Mouse (Mus musculus) telencephalon, adult 2 months (tissue): ENCODE data around the gene Doc2a.

Experiments
- DNase-seq: peaks from one replicate; pipeline ENCODE4 v3.0.0-alpha.2; 2011; ENCODE audit warnings: low read depth, low spot score

The Doc2a gene

GRCm38 (mm10) chr7:126847116-126847420 lies at the start of gene Doc2a:
TSS of gene Doc2a (plus strand) at chr7:126847416.
- DNase-seq = no peak

- no peak for DNase-seq
These were observed 48.8 kb upstream of the Doc2a start for GRCm38 (mm10) chr7:126798127-126799049.

GRCm38 (mm10) chr7:126799050-126799467 lies 48.2 kb upstream of the Doc2a start:
- peak; percentile 98 for DNase-seq

- DNase-seq = no peak
These were observed 47.5 kb upstream of the Doc2a start for GRCm38 (mm10) chr7:126799468-126800268.

- peak; percentile 66 for DNase-seq
These were observed 46.8 kb upstream of the Doc2a start for GRCm38 (mm10) chr7:126800269-126801056.

GRCm38 (mm10) chr7:126801057-126801422 lies 46.2 kb upstream of the Doc2a start:
- no peak for DNase-seq

DNA sequence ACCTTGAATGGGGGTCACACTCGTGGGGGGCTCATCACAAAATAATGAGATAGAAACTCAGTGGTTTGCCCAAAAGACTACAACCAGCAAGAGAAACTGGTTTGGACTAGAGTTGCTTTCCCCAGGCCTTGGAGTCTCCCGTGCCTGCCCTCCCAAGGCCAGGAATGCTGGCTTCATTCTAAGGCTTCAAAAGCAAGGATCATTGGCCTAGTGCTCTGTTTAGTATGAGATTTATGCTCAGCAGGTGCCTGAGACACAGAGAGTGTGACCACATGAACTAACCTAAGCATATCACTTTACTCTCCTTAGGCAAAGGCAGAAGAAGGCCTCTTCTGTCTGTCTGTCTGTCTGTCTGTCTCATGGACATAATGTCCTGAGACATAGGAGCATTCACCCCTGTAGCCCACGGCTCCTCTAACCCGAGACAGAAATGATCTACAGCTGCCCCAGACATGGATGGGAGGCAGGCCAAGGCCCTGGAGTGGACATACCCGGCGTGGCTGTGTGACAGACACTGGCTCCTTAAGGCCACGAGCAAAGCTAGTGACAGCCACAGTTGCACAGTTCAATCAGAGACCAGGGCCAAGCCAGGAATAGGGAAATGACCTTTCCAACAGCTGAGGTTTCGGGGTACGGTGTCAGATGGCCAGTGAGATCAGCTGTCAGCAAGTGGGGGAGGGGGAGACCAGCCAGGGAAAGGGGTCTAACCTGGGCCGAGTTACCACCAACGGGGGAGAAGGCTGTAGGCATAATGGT lies 44.9 kb upstream of the Doc2a start:
- DNase-seq = no peak

DNA sequence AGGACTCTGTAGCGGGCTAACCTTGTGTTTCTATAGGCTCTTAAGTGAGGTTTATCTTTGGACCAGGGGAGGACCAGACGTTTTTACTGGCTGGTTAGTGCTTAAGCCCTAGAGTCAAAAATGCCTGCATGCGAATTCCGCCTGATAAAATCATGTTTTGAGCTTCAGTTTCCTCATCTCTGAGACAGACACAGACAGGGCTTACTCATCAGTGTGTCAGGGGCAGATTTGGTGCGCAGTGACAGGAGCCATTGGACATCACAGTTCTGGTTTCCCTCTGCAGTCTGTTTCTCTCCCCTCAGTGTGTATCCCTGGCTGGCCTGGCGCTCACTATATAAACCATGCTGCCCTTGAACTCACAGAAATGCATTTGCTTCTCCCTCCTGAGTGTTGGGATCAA lies 44.0 kb upstream of the Doc2a start:
- DNase-seq = no peak

GRCm38 (mm10) chr7:126803751-126804150 lies 43.5 kb upstream of the Doc2a start:
- DNase-seq = no peak

DNA sequence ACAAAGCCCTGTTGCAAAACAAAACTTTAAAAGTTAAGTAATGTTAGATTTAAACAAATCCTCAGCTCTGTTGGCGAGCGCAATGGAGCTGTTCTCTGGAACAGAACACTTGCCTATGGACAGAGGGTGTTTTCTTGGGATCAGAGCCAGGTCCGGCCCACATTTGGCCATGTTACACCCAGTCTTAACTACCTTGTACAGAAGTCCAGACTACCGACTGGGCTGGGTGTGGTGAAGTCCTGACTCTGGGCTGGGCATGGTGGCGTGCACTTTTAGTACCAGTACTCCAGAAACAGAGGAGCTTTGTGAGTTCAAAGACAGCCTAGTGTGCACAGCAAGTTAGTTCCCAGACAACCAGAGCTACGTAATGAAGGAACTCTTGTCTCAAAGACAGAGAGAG lies 40.3 kb upstream of the Doc2a start:
- DNase-seq = no peak

- DNase-seq = no peak
These were observed 39.8 kb upstream of the Doc2a start for GRCm38 (mm10) chr7:126807405-126807804.

DNA sequence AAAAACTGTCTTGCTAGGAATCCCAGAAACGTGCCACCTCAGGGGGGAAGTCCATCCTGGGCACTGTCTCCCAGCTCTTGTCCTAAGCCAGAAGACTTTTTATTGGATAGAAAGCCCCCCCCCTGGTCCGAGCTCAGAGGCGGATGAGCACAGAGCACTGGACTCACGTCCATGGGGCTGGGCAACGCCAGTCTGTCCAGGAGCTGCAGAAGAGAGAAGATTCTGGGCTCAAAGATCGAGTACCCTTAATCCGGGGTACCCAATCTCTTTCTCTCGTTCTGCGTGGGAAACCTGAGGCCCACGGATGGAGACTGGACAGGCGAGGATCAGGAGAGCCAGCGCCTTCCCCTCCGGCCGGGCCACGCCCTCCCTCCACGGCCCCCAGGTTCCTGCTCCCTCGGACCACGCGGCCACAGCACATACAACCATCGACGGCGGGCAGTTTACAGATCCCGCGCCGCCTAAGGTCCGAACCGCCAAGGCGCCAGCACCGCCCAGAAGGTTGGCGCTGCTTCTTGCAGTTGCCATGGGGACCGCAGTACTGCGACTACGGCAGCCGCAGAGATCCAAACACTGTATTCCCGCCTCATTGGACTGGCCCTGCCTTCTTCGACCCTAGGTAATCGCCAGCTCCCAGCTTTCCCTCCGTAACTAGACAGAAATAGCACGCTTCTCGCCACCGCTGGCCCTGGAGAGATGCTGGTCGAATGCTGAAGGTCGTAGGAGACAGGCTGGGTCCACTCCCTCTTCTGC lies 38.3 kb upstream of the Doc2a start:
- peak; percentile 89 for DNase-seq

GRCm38 (mm10) chr7:126809723-126810369 lies 37.4 kb upstream of the Doc2a start:
- no peak for DNase-seq

DNA sequence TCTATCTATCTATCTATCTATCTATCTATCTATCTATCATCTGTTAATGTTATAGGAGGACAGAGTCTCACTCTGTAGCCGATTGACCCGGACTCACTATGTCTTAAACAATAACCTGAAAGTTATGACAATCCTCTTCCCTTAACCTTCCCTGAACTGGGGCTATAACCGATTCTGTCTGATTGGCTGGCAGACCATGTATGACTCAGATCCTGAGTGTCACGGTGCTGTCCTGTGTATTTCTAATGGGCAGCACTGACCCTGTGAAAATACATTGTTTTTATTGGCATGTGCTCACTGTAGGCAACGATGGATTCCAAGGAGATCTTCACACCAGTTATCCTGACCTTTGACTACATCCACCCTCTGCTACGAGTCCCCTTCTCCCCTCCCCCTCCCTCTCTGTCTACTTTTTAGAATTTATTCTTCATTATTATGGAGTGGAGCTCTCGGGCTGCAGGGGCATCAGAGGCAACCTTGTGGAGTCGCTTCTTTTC lies 31.4 kb upstream of the Doc2a start:
- no peak for DNase-seq

GRCm38 (mm10) chr7:126816494-126816893 lies 30.7 kb upstream of the Doc2a start:
- DNase-seq = no peak

- no peak for DNase-seq
These were observed 29.6 kb upstream of the Doc2a start for GRCm38 (mm10) chr7:126817595-126817994.

DNA sequence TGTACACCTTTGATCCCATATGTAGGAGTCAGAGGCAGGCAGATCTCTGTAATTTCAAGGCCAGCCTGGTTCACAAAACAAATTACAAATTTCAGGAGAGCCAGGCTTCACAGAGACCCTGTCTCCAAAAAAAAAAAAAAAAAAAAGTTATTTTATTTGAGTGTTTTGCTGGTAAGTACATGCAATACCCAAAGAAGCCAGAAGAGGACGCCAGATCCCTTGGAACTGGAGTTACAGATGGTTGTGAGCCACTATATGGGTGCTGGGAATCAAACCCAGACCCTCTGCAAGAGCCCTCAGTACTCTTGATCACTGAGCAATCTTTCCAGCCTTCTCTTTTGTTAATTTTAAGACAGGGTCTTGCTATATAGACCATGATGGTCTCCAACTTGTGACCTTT lies 28.4 kb upstream of the Doc2a start:
- no peak for DNase-seq

DNA sequence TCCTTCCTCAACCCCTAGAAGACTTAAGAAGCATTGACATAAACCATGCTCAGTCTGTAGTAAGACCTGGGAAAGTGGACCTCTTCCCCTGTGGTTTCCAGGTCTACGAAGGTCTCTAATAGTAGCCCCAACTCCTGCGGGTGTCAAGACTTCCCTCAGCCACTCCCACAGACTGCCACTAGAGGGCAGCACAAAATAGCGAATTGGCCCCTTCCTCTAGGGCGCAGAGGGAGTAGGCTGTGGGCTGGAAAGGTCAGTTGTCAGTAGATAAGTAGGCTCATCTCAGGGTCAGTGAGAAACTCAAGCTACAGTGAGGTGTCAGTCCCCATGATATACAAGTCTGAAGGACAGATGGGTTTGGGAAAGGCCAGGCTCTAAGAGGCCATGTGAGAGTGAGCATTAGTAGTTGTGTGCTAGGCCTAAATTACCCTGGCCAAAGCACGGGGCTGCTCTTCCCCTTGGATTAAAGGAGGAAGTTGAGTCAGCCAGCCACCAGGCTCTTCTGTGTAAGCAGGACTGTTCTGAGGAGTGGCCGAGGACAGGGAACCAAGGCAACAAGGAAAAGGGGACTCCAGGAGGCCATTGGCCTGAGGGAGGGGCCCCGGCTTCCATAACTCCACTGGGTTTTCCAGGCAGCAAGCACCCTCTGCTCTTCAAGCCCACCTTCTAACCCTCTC lies 25.2 kb upstream of the Doc2a start:
- DNase-seq = no peak

- no peak for DNase-seq
These were observed 24.5 kb upstream of the Doc2a start for GRCm38 (mm10) chr7:126822741-126823140.
